Mouse (Mus musculus) layer of hippocampus, adult 2 months (tissue): Measurements from ENCODE around the gene Wdr66. TPM values are rescaled to one million over a fixed set of nuclear protein-coding genes. Genes with fewer than 3 reads are reported as not detected.
A peak's percentile ranks its signal among the peaks of the same experiment; 100 is the strongest.

Source experiments
- DNase-seq, 2 experiments: peaks; one replicate each; pipeline ENCODE4 v3.0.0; 2022; ENCODE audit warnings: low spot score in 2 of 2
- H3K27ac ChIP-seq: fragments of 200-600 bp; 2 replicates; pipeline ENCODE4 v1.8.1; 2022
- H3K4me3 ChIP-seq: fragments of 200-600 bp; 2 replicates; pipeline ENCODE4 v1.8.1; 2022; ENCODE audit warnings: mild to moderate bottlenecking
- CTCF ChIP-seq: fragments of 200-600 bp; conservative IDR thresholded peaks from 2 replicates; pipeline ENCODE4 v1.8.1; 2022; ENCODE audit warnings: antibody characterized with exemption, mild to moderate bottlenecking, moderate library complexity
- total RNA-seq, 2 experiments: library from RNA; stranded (reverse); gene quantifications; 2 replicates each; pipeline ENCODE4 v1.2.3; 2021

Gene Wdr66
- total RNA-seq, 2 experiments from 2014 or later = 4.5 to 5.6 TPM

DNA sequence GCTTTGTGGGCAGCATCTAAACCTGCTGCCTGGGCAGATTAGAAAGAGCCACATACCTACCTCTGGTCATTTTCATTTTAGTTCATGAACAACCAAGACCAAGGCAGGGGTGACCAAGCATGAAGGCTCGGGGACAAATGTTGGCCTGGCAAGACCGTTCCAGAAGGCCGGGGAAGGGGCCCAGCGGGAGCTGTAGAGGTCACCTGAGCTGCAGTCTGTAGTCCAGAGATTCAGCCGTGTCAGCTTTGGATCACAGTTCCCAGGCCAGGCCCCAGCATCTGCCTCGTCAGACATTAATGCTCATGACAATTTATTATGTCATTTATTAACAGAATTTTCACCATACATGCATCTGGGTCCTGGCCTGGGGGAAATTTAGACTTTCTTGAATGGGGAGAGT, 107.5 kb downstream of the Wdr66 start:
- DNase-seq = no peak
- no peak overlapping the region for H3K27ac ChIP-seq
- no peak for TF ChIP-seq CTCF
- H3K4me3 ChIP-seq = no peak overlapping the region

DNA sequence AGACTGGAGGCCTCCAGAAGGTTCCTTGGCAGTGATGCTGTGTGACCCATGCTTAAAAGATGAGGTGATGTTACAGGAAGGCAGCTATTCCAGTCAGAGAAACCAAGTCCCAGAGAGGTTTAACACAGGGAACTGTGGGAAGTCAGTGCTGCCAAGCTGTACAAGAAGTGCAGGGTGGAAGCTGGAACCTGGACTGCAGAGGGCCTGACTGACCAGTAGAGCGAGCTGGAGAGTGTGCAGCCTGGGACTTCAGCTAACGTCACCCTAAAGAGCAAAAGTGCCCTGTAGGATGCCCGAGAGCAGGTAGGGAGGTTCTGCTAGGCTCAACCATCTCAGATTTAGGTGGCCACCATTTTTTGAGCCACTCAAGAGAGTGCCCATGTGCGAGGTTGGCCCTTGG, 111.0 kb downstream of the Wdr66 start:
- TF ChIP-seq CTCF = peak; percentile 25; the same call in 1 of the 2 replicates
- no peak for DNase-seq
- H3K27ac ChIP-seq = no peak overlapping the region
- no peak overlapping the region for H3K4me3 ChIP-seq

DNA sequence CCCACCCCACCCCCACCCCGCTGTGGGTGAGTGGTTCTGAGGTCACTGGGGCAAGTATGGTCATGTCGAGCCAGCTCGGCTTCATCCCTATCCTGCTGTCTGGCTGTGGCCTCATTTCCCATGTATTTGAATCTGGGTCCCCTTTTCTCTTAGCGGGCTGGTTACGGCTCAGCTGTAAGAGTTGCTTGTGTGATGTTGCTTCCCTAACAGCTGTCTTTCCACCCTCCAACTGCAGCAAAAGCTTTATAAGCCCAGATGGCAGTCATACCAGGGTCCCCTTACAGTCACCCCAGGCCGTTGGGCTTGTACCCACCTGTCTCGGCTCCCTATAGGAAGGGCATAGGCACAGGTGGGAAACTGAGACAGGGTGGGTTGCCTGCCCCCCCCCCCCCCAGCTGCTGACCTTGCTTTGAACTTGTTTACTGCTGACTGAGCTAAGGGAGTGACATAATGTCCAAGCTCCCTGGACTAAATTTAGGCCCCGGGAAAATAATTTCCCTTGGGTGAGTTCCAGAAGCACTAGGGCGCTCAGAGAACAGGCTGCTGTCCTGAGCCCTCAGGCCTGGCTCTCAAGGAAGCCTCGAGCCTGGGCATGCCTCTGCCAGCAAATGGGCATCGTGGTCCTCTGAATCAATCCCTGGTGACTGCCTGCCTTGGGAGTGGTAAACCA, 112.5 kb downstream of the Wdr66 start:
- TF ChIP-seq CTCF = no peak
- Histone ChIP-seq H3K27ac (peak overlapping the region; percentile 29; the same call in 1 of the 2 replicates), H3K4me3 (no peak overlapping the region)

DNA sequence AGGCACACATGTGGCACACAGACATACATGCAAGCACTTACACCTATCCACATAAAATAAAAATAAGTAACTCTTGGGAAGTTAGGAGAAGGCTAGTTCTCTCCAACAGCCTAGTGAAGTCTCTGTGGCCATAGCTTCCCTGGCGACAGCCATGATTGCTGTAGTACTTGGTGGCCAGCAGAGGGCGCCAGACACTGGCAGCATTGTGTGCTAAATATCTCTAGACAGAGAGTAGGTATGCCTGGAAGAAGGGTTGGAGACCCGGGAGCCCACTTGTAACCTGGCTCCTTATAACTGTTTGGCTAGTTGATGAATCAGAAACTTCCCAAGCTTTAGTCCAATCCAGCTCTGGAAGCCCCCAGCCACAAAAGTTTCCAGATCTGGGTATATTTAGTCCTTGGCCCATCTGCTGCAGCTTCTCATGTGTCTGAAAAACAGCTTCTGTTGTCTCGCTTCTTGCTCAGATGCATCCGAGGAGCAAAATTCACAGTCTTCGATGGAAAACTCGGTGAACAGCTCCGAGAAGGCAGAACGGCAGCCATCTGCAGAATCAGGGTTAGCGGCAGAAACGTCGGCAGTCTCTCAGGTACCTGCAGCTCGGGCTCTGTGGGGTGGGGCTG, 117.1 kb downstream of the Wdr66 start:
- peak; percentile 99 for TF ChIP-seq CTCF
- Histone ChIP-seq H3K27ac (peak overlapping the region; percentile 77; the same call in 1 of the 2 replicates), H3K4me3 (no peak overlapping the region)
- peak; percentile 42 for DNase-seq

More for the DNA sequence above, 112.5 kb downstream of the Wdr66 start:
- no peak for DNase-seq

DNA sequence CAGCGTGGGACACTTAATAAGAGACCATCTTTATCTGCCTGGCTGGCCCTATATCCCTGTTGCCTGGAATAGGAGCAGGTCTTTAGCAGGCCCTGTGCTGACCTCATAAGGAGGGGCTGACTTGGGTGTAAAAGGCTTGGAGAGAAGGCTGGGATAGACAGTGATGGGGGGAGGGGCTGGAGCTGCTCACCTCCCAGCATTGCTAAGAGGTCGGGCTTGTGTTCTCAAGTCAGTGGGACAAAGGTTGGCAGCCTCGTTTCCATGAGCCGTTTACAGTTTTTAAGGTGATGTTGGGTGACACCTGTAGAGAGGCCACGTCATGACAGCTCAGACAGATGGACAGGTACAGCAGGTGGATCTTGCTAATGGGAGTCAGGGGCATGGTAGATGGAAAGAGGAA, 118.1 kb downstream of the Wdr66 start:
- H3K4me3 ChIP-seq = no peak overlapping the region
- no peak for DNase-seq
- TF ChIP-seq CTCF = no peak
- H3K27ac ChIP-seq = 0 out of 2 replicates have a peak overlapping the region, but pooled peaks have one; percentile 77

DNA sequence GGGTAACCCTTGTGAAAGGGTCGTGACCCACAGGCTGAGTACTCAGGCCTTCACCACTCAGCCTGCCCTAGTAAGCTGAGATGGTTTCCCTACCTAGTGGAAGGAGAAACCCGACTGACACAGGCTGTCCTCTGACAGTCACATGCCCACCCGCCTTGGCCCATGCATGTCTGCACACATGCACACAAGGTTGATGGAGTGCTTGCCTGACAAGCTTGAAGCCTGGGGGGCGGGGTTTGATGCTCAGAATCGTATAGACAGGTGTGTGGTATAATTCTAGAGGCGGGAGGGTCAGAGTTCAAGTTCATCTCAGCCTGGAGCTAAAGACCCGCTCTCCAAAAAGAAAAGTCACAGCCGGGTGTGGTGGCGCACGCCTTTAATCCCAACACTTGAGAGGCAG, 123.4 kb downstream of the Wdr66 start:
- no peak for TF ChIP-seq CTCF
- no peak for DNase-seq
- Histone ChIP-seq H3K27ac (no peak overlapping the region), H3K4me3 (no peak overlapping the region)

DNA sequence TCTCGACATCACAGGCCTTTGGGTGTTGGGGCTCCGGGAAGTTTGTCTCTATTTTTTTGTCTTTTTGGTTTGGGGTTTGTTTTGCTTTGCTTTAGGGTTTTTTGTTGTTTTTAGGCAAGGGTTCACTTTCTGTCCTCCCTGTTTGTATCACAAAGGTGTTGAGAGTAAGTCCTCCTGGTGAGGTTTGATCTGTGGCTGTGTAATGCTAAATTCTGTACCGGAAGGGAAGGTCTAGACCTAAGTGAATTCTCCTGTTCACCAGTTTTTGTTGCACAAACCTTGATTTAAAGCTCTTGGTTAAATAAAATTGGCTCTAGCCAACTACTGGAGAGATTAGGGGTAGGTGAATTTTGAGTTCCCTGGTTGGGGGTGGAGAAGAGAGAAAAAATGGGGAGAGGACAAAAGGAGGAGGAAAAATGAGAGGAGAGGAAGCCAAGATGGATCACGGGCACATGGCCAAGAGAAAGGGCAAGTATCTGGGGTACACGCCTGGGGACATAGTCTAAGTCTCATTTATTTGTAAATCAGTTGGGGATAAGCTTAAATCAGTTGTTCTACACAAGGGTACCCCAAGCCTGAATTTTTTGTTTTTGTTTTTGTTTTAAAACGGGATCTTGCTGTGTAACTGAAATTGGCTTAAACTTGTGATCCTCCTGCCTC, 124.0 kb downstream of the Wdr66 start:
- H3K4me3 ChIP-seq = no peak overlapping the region
- TF ChIP-seq CTCF = no peak
- peak overlapping the region; percentile 39; the same call in 1 of the 2 replicates for H3K27ac ChIP-seq
- DNase-seq = no peak

DNA sequence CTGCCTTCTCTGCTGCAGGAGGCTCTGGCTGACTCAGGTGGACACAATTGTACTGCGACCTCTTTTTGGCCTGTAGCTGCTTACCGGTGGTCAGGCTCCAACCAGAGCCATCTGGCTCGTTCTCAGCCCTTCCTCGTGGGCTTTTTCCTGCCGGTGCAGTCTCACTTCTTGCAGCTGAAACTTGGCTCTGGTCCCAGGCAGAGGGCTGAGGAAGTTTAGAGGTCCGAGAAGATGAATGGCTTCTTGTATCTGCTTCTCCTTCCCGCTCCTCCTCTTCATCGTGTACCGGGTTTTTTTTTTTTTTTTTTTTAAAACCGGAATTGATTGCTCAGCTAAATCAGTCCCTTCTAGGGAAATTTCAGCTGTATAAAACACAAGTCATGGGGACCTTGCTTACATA, 124.7 kb downstream of the Wdr66 start:
- Histone ChIP-seq H3K4me3 (no peak overlapping the region), H3K27ac (0 out of 2 replicates have a peak overlapping the region, but pooled peaks have one; percentile 65)
- TF ChIP-seq CTCF = no peak
- DNase-seq = peak; percentile 48 to 63

Other genes with a start within 250 kb of the Wdr66 start
- gene Orai1, start 237.0 kb upstream of the Wdr66 start, total RNA-seq = 10 to 100 TPM; 11.0 to 13.5 TPM
- not detected for gene Morn3, start 205.1 kb upstream of the Wdr66 start, total RNA-seq
- 10 to 100 TPM; 17.8 to 19.6 TPM for gene Tmem120b, start 183.7 kb upstream of the Wdr66 start, total RNA-seq
- 10 to 100 TPM; 43.3 to 46.3 TPM for gene Rhof, start 119.4 kb upstream of the Wdr66 start, total RNA-seq
- 10 to 100 TPM; 31.2 to 39.4 TPM for gene Setd1b, start 109.9 kb upstream of the Wdr66 start, total RNA-seq
- gene Psmd9, start 82.7 kb upstream of the Wdr66 start, total RNA-seq = 10 to 100 TPM; 27.8 to 30.4 TPM
- not detected for gene Hpd, start 69.4 kb upstream of the Wdr66 start, total RNA-seq
- 10 to 100 TPM; 67.4 to 70.2 TPM for gene Bcl7a, start 91.7 kb downstream of the Wdr66 start, total RNA-seq
- gene Mlxip, start 142.7 kb downstream of the Wdr66 start, total RNA-seq = 10 to 100 TPM; 17.7 to 18.3 TPM
- 1 to 10 TPM in 1 of 2 experiments, under 1 TPM in 1; 0.39 to 1.0 TPM for gene Lrrc43, start 237.2 kb downstream of the Wdr66 start, total RNA-seq
- not detected for gene Il31, start 237.4 kb downstream of the Wdr66 start, total RNA-seq